15 mouse cellular contexts compared by ENCODE assay signal in the genomic region with DNA sequence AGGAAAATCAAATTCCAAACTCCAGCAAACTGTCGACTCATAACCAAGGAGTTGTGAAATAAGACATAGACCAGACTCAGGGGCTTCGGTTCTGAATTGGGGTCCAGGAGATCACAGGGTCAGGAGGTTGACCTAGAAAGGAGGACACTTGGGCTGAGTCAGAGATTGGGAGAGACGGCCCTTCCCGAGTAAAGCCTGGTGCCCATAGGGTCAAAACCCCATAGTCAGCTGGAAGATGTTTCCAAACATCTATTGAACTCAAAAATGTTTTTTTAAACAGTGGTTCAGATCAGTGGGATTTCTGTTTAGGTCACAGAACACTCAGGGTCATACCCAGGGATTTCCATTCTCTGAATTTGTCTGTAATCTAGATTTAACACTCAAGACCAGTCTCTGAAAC.
DNase-seq lines count a peak whose midpoint lies in the region; ATAC-seq and TF ChIP-seq lines count a peak whose summit lies in the region.
"Had no signal": no experiment of that assay in that cellular context is flagged by ENCODE, and none has a peak within 500 bp of the region (broad histone marks: within the 10 kb centered on the region; RNA-seq: fewer than 3 reads in every experiment).

No protein-coding gene starts in this region.

- peaks cover 11% of the 10 kb centered on the region for H3K36me3 ChIP-seq in heart, embryonic 14.5 days (ENCODE audit: control insufficient read depth, insufficient read depth, low read length)
- no peaks in the 10 kb centered on the region for H3K36me3 ChIP-seq in heart, adult 2 months (ENCODE audit: control insufficient read depth, insufficient read depth, low read length)
- peaks cover 11% of the 10 kb centered on the region; the same call in 1 of the 2 replicates for H3K36me3 ChIP-seq in lung, embryonic 14.5 days (ENCODE audit: insufficient read depth)
- no peaks in the 10 kb centered on the region for H3K36me3 ChIP-seq in embryonic facial prominence, embryonic 14.5 days (ENCODE audit: control insufficient read depth, insufficient read depth, low read length)
- no peaks in the 10 kb centered on the region for H3K36me3 ChIP-seq in stomach, postnatal 0 days (ENCODE audit: control insufficient read depth, insufficient read depth, low read length)
- no peaks in the 10 kb centered on the region for H3K36me3 ChIP-seq in midbrain, embryonic 16.5 days (ENCODE audit: control insufficient read depth, insufficient read depth, low read length)
- H3K36me3 ChIP-seq: intestine, embryonic 15.5 days; neural tube, embryonic 13.5 days had no signal

- H3K4me1 ChIP-seq in heart, embryonic 14.5 days (ENCODE audit: control insufficient read depth in 2 of 2, insufficient read depth in 2 of 2, low read length in 2 of 2), result peaks cover 21 to 38% of the 10 kb centered on the region in 2 experiments
- peaks cover 12% of the 10 kb centered on the region for H3K4me1 ChIP-seq in heart, adult 2 months (ENCODE audit: control insufficient read depth, insufficient read depth, low read length)
- peaks cover 6% of the 10 kb centered on the region for H3K4me1 ChIP-seq in lung, embryonic 14.5 days (ENCODE audit: insufficient read depth)
- peaks cover 8% of the 10 kb centered on the region; the same call in 1 of the 2 replicates for H3K4me1 ChIP-seq in embryonic facial prominence, embryonic 14.5 days (ENCODE audit: control insufficient read depth, insufficient read depth, low read length)
- peaks cover 5% of the 10 kb centered on the region; the same call in 1 of the 2 replicates for H3K4me1 ChIP-seq in stomach, postnatal 0 days (replicated peaks; ENCODE audit: control insufficient read depth, insufficient read depth)
- no peaks in the 10 kb centered on the region for H3K4me1 ChIP-seq in midbrain, embryonic 16.5 days (ENCODE audit: control insufficient read depth, insufficient read depth, low read length)

- no peak for TF ChIP-seq POLR2A in heart, adult 2 months (IDR thresholded peaks at IDR 0.05; ENCODE audit: insufficient read depth, low read depth, low read length)

- no peak overlapping the region for H3K4me2 ChIP-seq in heart, embryonic 14.5 days (ENCODE audit: low read length)
- no peak overlapping the region for H3K4me2 ChIP-seq in lung, embryonic 14.5 days
- H3K4me2 ChIP-seq in embryonic facial prominence, embryonic 14.5 days (ENCODE audit: low read depth, low read length), result no peak overlapping the region
- no peak overlapping the region for H3K4me2 ChIP-seq in stomach, postnatal 0 days (replicated peaks; ENCODE audit: low read depth)
- H3K4me2 ChIP-seq in midbrain, embryonic 16.5 days (ENCODE audit: low read length), result no peak overlapping the region
- H3K4me2 ChIP-seq: forebrain, embryonic 13.5 days; intestine, embryonic 15.5 days; neural tube, embryonic 13.5 days had no signal

- no peak for TF ChIP-seq CTCF in heart, adult 2 months (IDR thresholded peaks at IDR 0.05)
- no peak for TF ChIP-seq CTCF in lung, embryonic 14.5 days (IDR thresholded peaks at IDR 0.05; ENCODE audit: low read depth)
- no peak for TF ChIP-seq CTCF in stomach, postnatal 0 days (IDR thresholded peaks at IDR 0.05; ENCODE audit: low read depth)

- H3K27ac ChIP-seq in heart, embryonic 14.5 days (replicated peaks in 1 of 2; ENCODE audit: control insufficient read depth in 1 of 2, insufficient read depth in 1 of 2, low read depth in 2 of 2, low read length in 2 of 2), result peak overlapping the region; percentile 45 to 62; a peak in 3 of 4 replicates
- H3K27ac ChIP-seq in heart, adult 2 months, result no peak overlapping the region; the same call in 1 of the 2 replicates
- peak overlapping the region; percentile 52; the same call in 1 of the 2 replicates for H3K27ac ChIP-seq in lung, embryonic 14.5 days (ENCODE audit: low read depth)
- H3K27ac ChIP-seq in embryonic facial prominence, embryonic 14.5 days (replicated peaks; ENCODE audit: low read depth, low read length), result 0 out of 2 replicates have a peak overlapping the region, but pooled peaks have one; percentile 68
- H3K27ac ChIP-seq in stomach, postnatal 0 days (replicated peaks), result peak overlapping the region; percentile 69; the same call in 1 of the 2 replicates
- H3K27ac ChIP-seq in midbrain, embryonic 16.5 days (ENCODE audit: low read length), result no peak overlapping the region
- H3K27ac ChIP-seq: forebrain, embryonic 13.5 days; intestine, embryonic 15.5 days; kidney, postnatal 0 days; liver, embryonic 14.5 days; neural tube, embryonic 13.5 days had no signal

- H3K9ac ChIP-seq in heart, embryonic 14.5 days (ENCODE audit: low read length), result no peak overlapping the region
- H3K9ac ChIP-seq in heart, adult 2 months (ENCODE audit: low read depth, low read length), result no peak overlapping the region
- no peak overlapping the region for H3K9ac ChIP-seq in lung, embryonic 14.5 days
- H3K9ac ChIP-seq in embryonic facial prominence, embryonic 14.5 days (ENCODE audit: low read depth, low read length), result no peak overlapping the region
- no peak overlapping the region for H3K9ac ChIP-seq in stomach, postnatal 0 days (ENCODE audit: low read length)
- H3K9ac ChIP-seq in midbrain, embryonic 16.5 days (ENCODE audit: low read depth, low read length), result no peak overlapping the region
- H3K9ac ChIP-seq: forebrain, embryonic 13.5 days; intestine, embryonic 15.5 days; liver, embryonic 14.5 days; neural tube, embryonic 13.5 days had no signal

- no peaks in the 10 kb centered on the region for H3K9me3 ChIP-seq in heart, embryonic 14.5 days (ENCODE audit: control insufficient read depth, low read length)
- H3K9me3 ChIP-seq in lung, embryonic 14.5 days (ENCODE audit: low read depth, low read length), result no peaks in the 10 kb centered on the region
- no peaks in the 10 kb centered on the region for H3K9me3 ChIP-seq in embryonic facial prominence, embryonic 14.5 days (ENCODE audit: control insufficient read depth, low read length)
- no peaks in the 10 kb centered on the region for H3K9me3 ChIP-seq in stomach, postnatal 0 days (ENCODE audit: control insufficient read depth, low read length)
- no peaks in the 10 kb centered on the region for H3K9me3 ChIP-seq in midbrain, embryonic 16.5 days (replicated peaks; ENCODE audit: control insufficient read depth, low read length, poor library complexity, severe bottlenecking)
- H3K9me3 ChIP-seq: forebrain, embryonic 13.5 days; intestine, embryonic 15.5 days; neural tube, embryonic 13.5 days had no signal

- no peak for TF ChIP-seq EP300 in heart, adult 2 months (IDR thresholded peaks at IDR 0.05; ENCODE audit: insufficient read depth, low read depth, low read length)
- TF ChIP-seq EP300 in stomach, postnatal 0 days (optimal IDR thresholded peaks at IDR 0.05), result no peak

- no peak for ATAC-seq in heart, embryonic 14.5 days (ENCODE audit: insufficient number of reproducible peaks, insufficient read depth, low FRiP score, low read depth)
- no peak for ATAC-seq in lung, embryonic 14.5 days (ENCODE audit: insufficient read depth)
- no peak for ATAC-seq in embryonic facial prominence, embryonic 14.5 days (ENCODE audit: low read depth)
- no peak for ATAC-seq in stomach, postnatal 0 days (ENCODE audit: low FRiP score, low TSS enrichment)
- no peak for ATAC-seq in midbrain, embryonic 16.5 days
- ATAC-seq: forebrain, embryonic 13.5 days; intestine, embryonic 15.5 days had no signal

- no peaks in the 10 kb centered on the region for H3K27me3 ChIP-seq in heart, embryonic 14.5 days (ENCODE audit: control insufficient read depth, insufficient read depth, low read length)
- no peaks in the 10 kb centered on the region; the same call in 1 of the 2 replicates for H3K27me3 ChIP-seq in heart, adult 2 months (ENCODE audit: control insufficient read depth, insufficient read depth, low read length)
- no peaks in the 10 kb centered on the region for H3K27me3 ChIP-seq in lung, embryonic 14.5 days (ENCODE audit: insufficient read depth, low read length)
- H3K27me3 ChIP-seq in embryonic facial prominence, embryonic 14.5 days (replicated peaks; ENCODE audit: control insufficient read depth, insufficient read depth, low read length), result no peaks in the 10 kb centered on the region
- no peaks in the 10 kb centered on the region for H3K27me3 ChIP-seq in stomach, postnatal 0 days (ENCODE audit: control insufficient read depth, insufficient read depth, low read length)
- no peaks in the 10 kb centered on the region for H3K27me3 ChIP-seq in midbrain, embryonic 16.5 days (ENCODE audit: control insufficient read depth, insufficient read depth, low read depth, low read length)
- H3K27me3 ChIP-seq: forebrain, embryonic 13.5 days; intestine, embryonic 15.5 days; neural tube, embryonic 13.5 days had no signal

- DNase-seq in heart, adult 2 months, result no peak
- no peak for DNase-seq in lung, embryonic 14.5 days
- no peak for DNase-seq in lung, postnatal 4 days
- no peak for DNase-seq in embryonic facial prominence, embryonic 14.5 days (ENCODE audit: low spot score)
- no peak for DNase-seq in stomach, postnatal 0 days (ENCODE audit: low spot score)
- DNase-seq: adrenal gland, adult 8-10 months; cerebellum, adult 2 months; thymus, postnatal 25 days had no signal

- intact Hi-C loops in heart, adult 2 months (cut with DNase I), result no loop called here

- H3K4me3 ChIP-seq in heart, embryonic 14.5 days (ENCODE audit: control insufficient read depth in 1 of 2, insufficient read depth in 1 of 2, low read depth in 1 of 2, low read length in 2 of 2), result no peak overlapping the region
- H3K4me3 ChIP-seq in heart, adult 2 months, result no peak overlapping the region
- H3K4me3 ChIP-seq in lung, embryonic 14.5 days (ENCODE audit: low read depth, low read length), result no peak overlapping the region
- H3K4me3 ChIP-seq in embryonic facial prominence, embryonic 14.5 days (ENCODE audit: low read depth, low read length), result no peak overlapping the region
- H3K4me3 ChIP-seq in stomach, postnatal 0 days (ENCODE audit: low read depth, low read length), result no peak overlapping the region
- H3K4me3 ChIP-seq in midbrain, embryonic 16.5 days (ENCODE audit: low read depth, low read length), result no peak overlapping the region
- H3K4me3 ChIP-seq: forebrain, embryonic 13.5 days; intestine, embryonic 15.5 days; neural tube, embryonic 13.5 days had no signal

- H3K79me2 ChIP-seq in heart, adult 2 months (replicated peaks; ENCODE audit: control insufficient read depth, insufficient read depth, low read length), result peaks cover 2% of the 10 kb centered on the region; the same call in 1 of the 2 replicates

- WGBS in heart, embryonic 14.5 days, result 45% methylated on average over 4 of the region's 4 CpGs
- WGBS in heart, adult 2 months, result 52% methylated on average over 4 of the region's 4 CpGs
- WGBS in lung, embryonic 14.5 days, result 51% methylated on average over 4 of the region's 4 CpGs
- 72% methylated on average over 4 of the region's 4 CpGs for WGBS in embryonic facial prominence, embryonic 14.5 days
- WGBS in stomach, postnatal 0 days, result 45% methylated on average over 4 of the region's 4 CpGs
- WGBS in midbrain, embryonic 16.5 days, result 87% methylated on average over 4 of the region's 4 CpGs

Comparison
In these comparisons a context has a peak if more than half of its experiments do, and no peak if none do; other contexts are left out.
1. H3K27ac ChIP-seq: peak in heart, embryonic 14.5 days (2 of 2), lung, embryonic 14.5 days (single experiment), embryonic facial prominence, embryonic 14.5 days (single experiment) and stomach, postnatal 0 days (single experiment); none in heart, adult 2 months (single experiment) and midbrain, embryonic 16.5 days (single experiment).